Mouse (Mus musculus): Measurements from ENCODE around the gene Gm15557.
"Not testable (repeated sequence)": the region's sequence is repeated elsewhere in the genome, so short reads cannot be mapped to it uniquely, and the experiment has no call there.

The Gm15557 gene

GRCm38 (mm10) chr2:155940681-155941080, at the start of gene Gm15557:
Gm15557 (plus strand) TSS chr2:155940728.
- in situ Hi-C loops (cut with MboI; ENCODE audit: low sequenced_read_pairs), result loop anchor here (10.0 kb wide), 1 partner anchor 266 kb away; no protein-coding TSS in a partner anchor

DNA sequence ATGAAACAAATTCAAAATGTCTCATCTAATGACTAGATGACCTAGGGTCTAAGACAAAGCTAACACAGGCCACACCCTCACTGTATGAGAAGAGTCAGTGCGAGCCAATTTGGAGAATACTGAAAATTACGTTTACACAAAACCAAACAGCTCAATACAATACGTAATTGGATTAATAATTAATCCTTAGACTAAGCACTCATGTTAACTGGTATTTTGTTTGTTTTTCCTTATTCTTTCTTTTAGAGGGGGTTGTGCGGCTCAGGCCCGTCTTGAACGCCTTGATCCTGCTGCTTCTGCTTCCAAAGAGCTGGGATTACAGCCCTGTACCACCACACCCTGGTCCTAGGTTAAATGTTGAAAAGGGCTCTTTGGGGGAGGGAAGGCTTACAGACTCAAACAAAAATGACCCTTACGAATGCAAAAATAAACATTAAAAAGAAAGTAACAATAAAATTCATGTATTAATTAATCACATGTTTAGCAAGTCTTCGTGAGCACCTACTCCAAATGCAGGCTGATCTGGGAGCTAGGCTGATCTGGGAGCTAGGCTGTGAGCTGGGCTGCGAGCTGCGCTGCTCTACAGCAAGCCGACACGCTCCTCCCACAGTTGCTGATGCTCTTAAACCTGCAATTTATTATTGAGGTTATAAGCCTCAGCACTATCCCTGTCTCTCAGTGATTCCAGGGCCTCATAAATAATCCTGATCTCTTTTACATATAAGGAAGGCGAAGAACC, 46.1 kb upstream of the Gm15557 start:
- in situ Hi-C loops (cut with MboI; ENCODE audit: low sequenced_read_pairs), result no loop called here

DNA sequence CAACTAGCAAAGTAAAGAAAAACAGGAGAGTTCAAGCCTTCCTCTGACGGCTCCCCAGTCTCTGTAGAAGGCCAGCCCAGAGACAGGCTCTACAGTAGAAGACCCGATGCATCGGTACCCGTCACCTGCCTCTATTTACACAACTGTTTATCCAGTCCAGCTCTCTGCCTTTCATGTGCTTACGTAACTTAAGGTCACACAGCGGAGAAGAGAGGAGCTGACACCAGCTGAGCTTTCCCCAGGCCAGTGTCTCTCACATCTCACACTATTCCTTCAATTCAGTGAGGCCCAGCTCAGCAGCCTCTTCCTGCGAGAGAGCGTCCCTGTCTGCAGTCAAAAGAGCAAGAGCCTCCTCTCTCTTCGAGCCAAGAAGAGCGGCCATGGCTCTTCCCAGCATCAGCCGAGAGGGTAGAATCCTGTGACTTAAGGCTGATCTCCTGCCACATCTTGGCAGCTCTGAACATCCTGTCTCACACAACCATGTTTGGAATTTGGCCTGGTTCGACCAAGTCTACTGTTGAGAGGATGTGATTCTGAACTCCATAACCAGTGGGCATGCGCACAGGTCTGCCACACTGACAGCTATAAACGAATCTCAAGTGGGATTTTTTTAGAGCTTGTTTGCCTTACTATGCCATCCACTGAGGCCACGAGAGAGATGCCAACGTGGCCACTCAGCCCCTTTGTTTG, 45.3 kb upstream of the Gm15557 start:
- in situ Hi-C loops (cut with MboI; ENCODE audit: low sequenced_read_pairs), result no loop called here

DNA sequence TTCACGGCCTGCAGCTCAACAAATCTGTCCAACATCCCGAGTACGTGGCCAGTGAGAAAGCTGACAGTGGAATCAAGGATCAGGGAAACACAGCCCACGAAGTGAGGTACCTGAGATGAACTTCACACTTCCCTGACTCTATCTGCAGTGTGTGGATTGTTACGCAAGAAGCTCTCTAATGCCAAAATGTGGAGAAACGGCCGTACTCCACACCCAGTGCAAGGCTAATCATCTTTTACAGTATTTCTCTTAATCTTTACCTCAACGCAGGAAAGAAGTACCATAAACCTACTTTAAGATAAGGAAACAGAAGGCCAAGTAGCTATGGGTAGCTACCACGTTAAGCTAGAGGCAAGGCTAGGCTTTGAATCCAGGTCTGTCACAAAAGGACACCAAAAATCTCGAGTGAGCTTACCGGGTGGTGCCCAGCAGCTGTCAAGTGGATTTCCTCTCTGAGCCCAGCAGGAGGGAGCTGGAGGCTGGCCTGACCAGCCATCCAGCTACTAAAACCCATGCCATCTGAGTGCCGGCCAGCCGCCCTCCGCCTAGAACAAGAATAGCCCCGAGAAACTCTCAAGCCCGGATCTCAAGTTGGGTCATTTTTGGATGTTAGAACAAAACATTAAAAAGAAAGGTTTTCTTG, 37.4 kb upstream of the Gm15557 start:
- in situ Hi-C loops (cut with MboI; ENCODE audit: low sequenced_read_pairs), result no loop called here

- in situ Hi-C loops (cut with MboI; ENCODE audit: low sequenced_read_pairs), result no loop called here
Measured at GRCm38 (mm10) chr2:155903632-155904008, 36.9 kb upstream of the Gm15557 start.

- in situ Hi-C loops (cut with MboI; ENCODE audit: low sequenced_read_pairs), result no loop called here
Measured at GRCm38 (mm10) chr2:155914684-155915083, 25.8 kb upstream of the Gm15557 start.

GRCm38 (mm10) chr2:155923143-155923542, 17.4 kb upstream of the Gm15557 start:
- in situ Hi-C loops (cut with MboI; ENCODE audit: low sequenced_read_pairs), result no loop called here

DNA sequence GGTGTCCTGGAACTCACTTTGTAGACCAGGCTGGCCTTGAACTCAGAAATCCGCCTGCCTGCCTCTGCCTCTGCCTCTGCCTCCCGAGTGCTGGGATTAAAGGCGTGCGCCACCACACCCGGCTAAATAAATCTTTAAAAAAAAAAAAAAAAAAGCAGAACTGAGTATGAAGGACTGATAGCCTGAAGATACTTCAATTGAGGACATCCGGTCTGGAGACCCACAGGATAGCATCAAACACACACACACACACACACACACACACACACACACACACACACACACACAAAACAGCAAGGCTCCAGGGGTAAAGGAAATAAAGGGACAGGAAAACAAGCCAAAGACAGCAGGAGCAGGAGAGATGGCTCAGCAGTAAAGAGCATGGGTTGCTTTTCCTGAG, 15.3 kb upstream of the Gm15557 start:
- in situ Hi-C loops (cut with MboI; ENCODE audit: low sequenced_read_pairs), result not testable (repeated sequence)

GRCm38 (mm10) chr2:155928711-155929345, 11.7 kb upstream of the Gm15557 start:
- in situ Hi-C loops (cut with MboI; ENCODE audit: low sequenced_read_pairs), result no loop called here

DNA sequence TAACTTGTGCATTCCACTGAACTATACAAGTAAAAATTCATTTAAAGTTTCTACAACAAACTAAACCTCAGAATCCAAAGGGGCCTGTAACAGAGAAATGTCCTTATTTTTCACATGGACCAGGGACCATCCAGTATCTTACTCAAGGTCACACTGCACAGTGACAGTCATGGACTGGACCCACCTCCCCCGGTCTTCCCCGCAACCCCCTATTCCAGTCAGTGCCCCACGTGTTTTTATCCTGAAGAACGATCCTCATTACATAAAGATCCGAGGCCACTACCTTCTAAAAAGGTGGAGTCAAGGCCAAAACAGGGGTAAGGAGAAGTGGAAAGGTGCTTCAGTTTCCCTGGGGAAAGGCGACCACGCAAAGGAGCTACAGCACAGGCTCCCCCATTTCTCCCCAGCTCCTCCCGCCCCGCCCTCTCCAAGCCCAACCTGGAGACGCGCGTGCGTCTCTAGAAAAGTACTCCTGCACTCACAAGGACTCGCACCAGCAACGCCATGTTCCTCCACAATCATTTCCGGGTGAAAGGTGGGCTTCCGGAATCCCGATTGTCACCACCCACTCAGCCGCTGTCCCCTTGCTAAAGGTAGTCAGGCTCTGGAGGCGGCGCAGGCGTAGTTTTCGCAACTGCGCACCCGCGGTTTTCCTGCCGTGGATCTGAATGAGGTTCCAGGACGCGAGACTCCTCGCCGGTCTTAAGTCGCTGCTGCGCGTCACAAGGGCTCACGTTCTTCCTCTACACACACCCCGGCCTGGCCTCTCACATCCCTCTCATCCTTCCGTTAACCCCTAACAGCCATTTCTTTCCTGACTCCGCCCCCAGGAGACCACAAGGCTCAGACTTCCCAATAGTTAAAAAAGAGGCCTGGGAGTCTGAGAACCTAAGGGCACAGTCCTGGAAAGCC, 10.7 kb upstream of the Gm15557 start, which contains the start of gene Uqcc1:
Uqcc1 (minus strand) TSS at position 780 of the 912 bp plus-strand sequence.
- in situ Hi-C loops (cut with MboI; ENCODE audit: low sequenced_read_pairs), result no loop called here

GRCm38 (mm10) chr2:155939897-155940529, 515 bp upstream of the Gm15557 start:
- in situ Hi-C loops (cut with MboI; ENCODE audit: low sequenced_read_pairs), result loop anchor here (10.0 kb wide), 1 partner anchor 265 kb away; no protein-coding TSS in a partner anchor

GRCm38 (mm10) chr2:155941697-155942442, 1.3 kb downstream of the Gm15557 start:
- in situ Hi-C loops (cut with MboI; ENCODE audit: low sequenced_read_pairs), result loop anchor here (10.0 kb wide), 1 partner anchor 267 kb away; no protein-coding TSS in a partner anchor

GRCm38 (mm10) chr2:155943463-155943862, 2.9 kb downstream of the Gm15557 start:
- in situ Hi-C loops (cut with MboI; ENCODE audit: low sequenced_read_pairs), result loop anchor here (10.0 kb wide), 1 partner anchor 269 kb away; no protein-coding TSS in a partner anchor

DNA sequence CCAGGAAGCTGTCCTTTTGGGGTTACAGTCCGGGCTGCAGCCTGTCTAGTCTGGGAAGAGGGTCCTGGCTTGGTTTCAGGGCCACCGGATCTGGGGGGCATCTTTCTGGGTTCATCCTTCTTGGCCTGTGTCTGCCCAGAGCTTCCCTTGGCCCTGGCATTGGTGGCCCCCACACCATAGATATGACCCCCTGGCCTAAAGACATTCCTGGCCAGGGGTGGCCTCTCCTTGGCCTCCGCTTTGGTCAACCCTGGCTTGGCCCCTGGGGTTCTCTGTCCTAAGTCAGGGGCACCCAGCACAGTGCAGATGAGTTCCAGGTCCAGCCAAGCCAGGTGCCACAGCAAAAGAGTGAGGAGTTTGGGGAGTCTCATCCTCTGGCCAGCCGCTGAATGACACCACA, 4.2 kb downstream of the Gm15557 start:
- in situ Hi-C loops (cut with MboI; ENCODE audit: low sequenced_read_pairs), result loop anchor here (5.0 to 10.0 kb wide), 2 partner anchors 92 to 270 kb away; no protein-coding TSS in a partner anchor

GRCm38 (mm10) chr2:155945124-155945523, 4.6 kb downstream of the Gm15557 start, which contains the start of gene Gdf5:
Gdf5 (minus strand) TSS chr2:155945367.
- in situ Hi-C loops (cut with MboI; ENCODE audit: low sequenced_read_pairs), result loop anchor here (5.0 to 10.0 kb wide), 2 partner anchors 93 to 270 kb away; no protein-coding TSS in a partner anchor

DNA sequence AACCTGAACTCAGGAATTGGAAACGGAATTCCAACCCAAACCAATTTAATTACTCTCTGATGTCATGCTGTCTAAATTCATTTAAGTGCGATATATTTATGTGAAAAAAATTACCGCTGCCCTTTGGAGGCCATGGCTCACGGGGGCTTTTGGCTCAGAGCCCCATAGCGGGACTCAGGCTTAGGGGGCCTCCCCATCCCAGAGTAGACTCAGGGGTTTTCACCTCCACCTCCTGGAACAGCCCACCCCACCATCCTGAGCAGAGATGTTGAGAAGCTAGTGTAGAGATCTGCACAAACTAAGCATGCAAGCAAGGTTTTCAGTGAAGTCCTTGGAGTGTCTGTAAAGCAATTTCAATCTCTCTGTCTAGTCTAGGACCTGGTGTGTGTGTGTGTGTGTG, 5.1 kb downstream of the Gm15557 start:
- in situ Hi-C loops (cut with MboI; ENCODE audit: low sequenced_read_pairs), result loop anchor here (5.0 to 10.0 kb wide), 2 partner anchors 93 to 271 kb away; no protein-coding TSS in a partner anchor

DNA sequence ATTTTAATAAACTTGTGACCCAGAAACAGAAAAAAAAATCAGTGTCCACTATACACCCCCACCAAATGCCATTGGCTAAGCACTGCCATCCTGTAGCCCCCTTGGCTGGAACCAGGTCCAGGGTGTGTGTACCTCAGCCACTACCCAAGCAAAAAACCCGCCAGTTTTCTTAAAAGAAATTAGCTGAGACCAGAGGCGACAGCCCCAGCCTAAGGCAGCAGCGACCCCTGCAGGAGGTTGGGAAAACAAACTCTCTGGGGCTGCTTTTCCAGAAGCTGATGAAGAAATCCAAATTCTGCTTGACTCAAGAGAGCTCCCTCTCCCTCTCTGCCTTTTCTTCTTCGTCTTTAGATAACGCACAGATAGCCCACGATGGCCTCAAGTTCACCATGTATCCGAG, 5.5 kb downstream of the Gm15557 start:
- in situ Hi-C loops (cut with MboI; ENCODE audit: low sequenced_read_pairs), result loop anchor here (5.0 to 10.0 kb wide), 2 partner anchors 94 to 271 kb away; no protein-coding TSS in a partner anchor

- in situ Hi-C loops (cut with MboI; ENCODE audit: low sequenced_read_pairs), result loop anchor here (5.0 to 10.0 kb wide), 2 partner anchors 94 to 272 kb away; no protein-coding TSS in a partner anchor
Measured at GRCm38 (mm10) chr2:155946499-155946898, 6.0 kb downstream of the Gm15557 start.
